Mouse (Mus musculus) hindbrain, embryonic 10.5 days (tissue): ENCODE data around the gene Bola3. TPM values are rescaled to one million over a fixed set of nuclear protein-coding genes. Genes with fewer than 3 reads are reported as not detected.

Experiments used
- DNase-seq: peaks from one replicate; pipeline ENCODE4 v3.0.0-alpha.2; 2017; ENCODE audit warnings: low spot score
- H3K27ac ChIP-seq: fragments of 300-500 bp; sonication (generic); 2 replicates; pipeline ENCODE4 v1.5.1; 2016; ENCODE audit warnings: mild to moderate bottlenecking, moderate library complexity
- H3K27me3 ChIP-seq: fragments of 300-500 bp; sonication (generic); 2 replicates; pipeline ENCODE4 v1.6.1; 2016; ENCODE audit warnings: mild to moderate bottlenecking; ENCODE audit not compliant: poor library complexity, insufficient read depth, severe bottlenecking
- H3K36me3 ChIP-seq: fragments of 300-500 bp; sonication (generic); 2 replicates; pipeline ENCODE4 v1.6.1; 2016; ENCODE audit warnings: mild to moderate bottlenecking, moderate library complexity
- H3K4me1 ChIP-seq: fragments of 300-500 bp; sonication (generic); replicated peaks from 2 replicates; pipeline ENCODE4 v1.6.1; 2016; ENCODE audit warnings: mild to moderate bottlenecking
- H3K4me3 ChIP-seq: fragments of 300-500 bp; sonication (generic); 2 replicates; pipeline ENCODE4 v1.5.1; 2016; ENCODE audit warnings: mild to moderate bottlenecking, moderate library complexity
- H3K9me3 ChIP-seq: fragments of 300-500 bp; sonication (generic); 2 replicates; pipeline ENCODE4 v1.6.1; 2016; ENCODE audit warnings: mild to moderate bottlenecking, moderate library complexity
- WGBS: fragments of 180-500 bp; shearing (Covaris S2); methylation state at CpG from one replicate; pipeline ENCODE4 v1.1.7; 2016; 5-methylcytosine and 5-hydroxymethylcytosine counted together
- polyA plus RNA-seq: library from polyadenylated mRNA; unstranded; fragments of >200 nt; fragmentation: Nextera tagmentation; extraction: Ambion mirVana; gene quantifications from 2 replicates; pipeline ENCODE4 v1.2.1, GENCODE M21; 2016

Gene Bola3
- polyA plus RNA-seq = 138 and 158 TPM in 2 replicates

DNA sequence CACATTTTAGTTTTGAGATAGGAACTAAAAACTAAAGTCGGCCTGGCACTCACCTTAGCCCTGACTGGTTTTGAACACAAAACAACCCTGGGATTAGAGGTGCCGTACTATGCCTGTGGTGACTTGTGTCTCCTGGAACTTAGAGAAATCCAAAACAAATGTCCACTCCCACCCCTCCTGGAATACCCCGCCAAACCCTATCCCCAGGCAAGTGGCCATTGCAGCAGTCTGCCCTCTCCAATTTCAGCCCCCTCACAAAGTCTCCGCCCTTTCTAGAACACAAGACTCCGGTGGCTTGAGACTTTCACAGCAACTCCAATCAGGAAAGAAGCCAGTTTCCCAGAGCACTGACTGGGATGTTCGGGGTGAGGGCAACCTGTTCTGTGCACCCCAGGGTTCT, at the start of gene Bola3:
Gene Bola3, plus strand, starts transcription at position 275 of the 400 bp plus-strand sequence.
- no peak for DNase-seq
- Histone ChIP-seq H3K36me3 (peaks cover 38% of the 10 kb centered on the region), H3K9me3 (no peaks in the 10 kb centered on the region), H3K27me3 (no peaks in the 10 kb centered on the region), H3K4me1 (peaks cover 24% of the 10 kb centered on the region), H3K4me3 (peak within 1 kb of the TSS; percentile 92), H3K27ac (peak within 1 kb of the TSS; percentile 97)
- 31% methylated on average over 6 of the region's 6 CpGs for WGBS

DNA sequence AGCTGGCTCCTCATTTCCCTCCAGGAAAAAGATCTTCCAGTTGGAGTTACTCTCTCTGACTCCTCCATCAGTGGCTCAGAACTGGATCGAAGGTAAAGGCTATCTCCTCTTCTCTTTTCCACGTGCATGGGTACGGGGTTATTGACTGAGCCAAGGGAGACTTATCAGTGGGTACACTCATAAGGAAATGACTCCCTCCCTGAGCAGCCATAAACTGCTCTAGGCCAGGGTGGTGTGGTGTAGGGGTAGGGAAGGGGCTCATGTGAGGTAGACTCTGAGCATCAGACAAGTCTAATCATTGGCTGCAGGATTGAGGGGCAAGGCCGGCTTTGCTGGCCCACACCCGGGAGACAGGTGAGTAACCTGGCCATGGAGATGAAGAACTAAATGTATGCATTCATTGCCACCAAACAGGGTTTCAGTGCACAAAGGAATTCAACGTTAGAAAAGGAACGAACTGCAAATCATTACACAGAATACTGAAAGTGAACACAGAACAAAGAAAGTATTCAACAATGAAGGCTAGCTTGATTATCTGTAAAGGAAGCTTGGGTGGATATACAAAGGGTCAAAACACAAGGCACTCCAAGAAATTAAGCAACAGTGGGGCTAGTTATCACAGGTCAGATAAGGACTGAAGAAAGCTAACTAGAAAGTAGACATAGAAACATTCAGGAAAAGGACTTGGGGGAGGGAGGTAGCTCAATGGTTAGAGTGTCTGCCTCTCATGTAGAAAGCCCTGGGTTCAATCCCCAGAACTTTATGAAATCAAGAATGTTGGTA, 48.3 kb upstream of the Bola3 start:
- WGBS = 86% methylated on average over 7 of the region's 7 CpGs
- no peak overlapping the region for H3K4me3 ChIP-seq
- H3K27me3 ChIP-seq = no peaks in the 10 kb centered on the region
- no peak for DNase-seq
- no peaks in the 10 kb centered on the region for H3K9me3 ChIP-seq
- H3K27ac ChIP-seq = no peak overlapping the region
- H3K4me1 ChIP-seq = peaks cover 9% of the 10 kb centered on the region
- peaks cover 23% of the 10 kb centered on the region for H3K36me3 ChIP-seq

DNA sequence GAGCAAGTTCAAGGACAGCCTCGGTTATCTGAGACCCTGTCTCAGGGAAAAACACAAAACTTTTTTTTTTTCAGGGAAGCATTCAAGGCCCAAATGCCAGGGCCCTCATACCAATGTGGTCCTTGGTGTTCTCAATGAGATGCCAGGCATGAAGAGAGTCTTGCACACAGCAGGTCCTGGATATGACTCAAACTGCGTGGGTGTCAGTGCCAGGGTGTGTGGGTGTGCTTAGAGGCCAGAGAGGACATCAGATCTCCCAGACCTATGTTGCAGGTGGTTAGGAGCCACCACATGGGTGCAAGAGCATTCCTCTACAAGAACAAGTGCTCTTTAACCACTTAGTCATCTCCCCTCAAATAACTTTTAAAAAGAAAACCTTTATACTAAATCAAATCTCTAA, 47.7 kb upstream of the Bola3 start:
- Histone ChIP-seq H3K27ac (no peak overlapping the region), H3K4me3 (no peak overlapping the region), H3K36me3 (peaks cover 30% of the 10 kb centered on the region), H3K9me3 (no peaks in the 10 kb centered on the region), H3K27me3 (no peaks in the 10 kb centered on the region), H3K4me1 (peaks cover 8% of the 10 kb centered on the region)
- 79% methylated on average over 2 of the region's 2 CpGs for WGBS
- no peak for DNase-seq

DNA sequence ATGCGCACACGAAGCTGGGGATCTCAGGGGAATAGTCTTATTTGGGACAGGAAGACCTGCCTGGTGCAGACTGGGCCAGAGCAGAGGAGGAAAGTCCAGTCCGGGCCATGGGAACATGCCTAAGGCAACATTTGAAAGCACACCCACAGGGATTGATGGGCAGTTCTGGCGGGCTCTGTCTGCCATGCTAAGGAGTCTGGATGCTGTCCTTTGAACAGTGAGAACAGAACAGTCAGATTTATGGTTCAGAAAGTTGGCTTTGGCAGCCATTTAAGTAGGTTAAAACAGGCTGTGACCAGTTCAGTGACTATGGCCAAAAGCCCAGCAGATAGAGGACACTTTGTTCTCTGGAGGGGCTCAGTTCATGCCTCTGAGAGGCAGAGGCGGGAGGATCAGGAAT, 46.7 kb upstream of the Bola3 start:
- Histone ChIP-seq H3K27ac (no peak overlapping the region), H3K36me3 (peaks cover 39% of the 10 kb centered on the region), H3K27me3 (no peaks in the 10 kb centered on the region), H3K4me1 (no peaks in the 10 kb centered on the region), H3K4me3 (no peak overlapping the region), H3K9me3 (no peaks in the 10 kb centered on the region)
- 84% methylated on average over 5 of the region's 5 CpGs for WGBS
- no peak for DNase-seq

DNA sequence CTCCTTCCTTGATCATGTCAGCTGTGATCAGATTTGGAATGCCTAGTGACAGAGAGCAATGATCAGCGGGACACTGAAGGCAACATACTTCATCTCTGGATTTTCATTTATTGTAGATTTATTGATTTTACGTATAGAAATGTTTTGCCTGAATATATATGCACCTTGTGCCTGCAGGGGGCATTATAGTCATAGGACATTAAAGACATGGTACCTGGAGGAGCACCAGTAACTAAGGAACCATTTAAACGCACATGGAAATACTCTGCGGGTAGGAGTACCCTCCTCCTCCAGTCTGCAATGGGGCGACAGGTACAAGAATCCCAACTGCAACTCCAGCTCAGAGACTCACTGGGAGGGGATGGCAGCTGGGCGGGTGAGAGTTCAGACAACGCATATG, 39.9 kb upstream of the Bola3 start:
- WGBS = 94% methylated on average over 7 of the region's 7 CpGs
- no peaks in the 10 kb centered on the region for H3K4me1 ChIP-seq
- H3K9me3 ChIP-seq = no peaks in the 10 kb centered on the region
- no peaks in the 10 kb centered on the region for H3K27me3 ChIP-seq
- no peak overlapping the region for H3K27ac ChIP-seq
- H3K36me3 ChIP-seq = peaks cover 98% of the 10 kb centered on the region
- H3K4me3 ChIP-seq = no peak overlapping the region
- no peak for DNase-seq

DNA sequence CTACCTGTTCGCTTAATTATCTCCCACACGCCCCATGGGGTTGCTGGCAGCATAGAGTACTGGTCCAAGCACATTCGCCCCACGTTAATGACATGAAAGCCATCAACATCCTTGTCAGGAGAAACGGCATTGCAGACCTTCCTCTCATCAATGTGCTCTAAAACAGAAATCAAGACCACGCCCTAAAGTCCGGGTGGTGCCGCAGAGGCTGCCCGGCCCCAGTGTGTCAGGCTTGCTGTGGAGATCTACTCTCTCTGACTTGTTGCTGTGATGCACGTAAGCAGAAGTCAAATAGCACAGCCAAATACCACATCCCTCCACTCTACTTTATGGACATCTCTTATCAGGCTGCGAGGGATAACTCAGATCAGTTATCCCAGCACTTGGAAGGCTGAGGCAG, 37.7 kb upstream of the Bola3 start:
- peaks cover 9% of the 10 kb centered on the region for H3K4me1 ChIP-seq
- no peak overlapping the region for H3K4me3 ChIP-seq
- H3K9me3 ChIP-seq = no peaks in the 10 kb centered on the region
- no peak for DNase-seq
- 94% methylated on average over 11 of the region's 11 CpGs for WGBS
- no peak overlapping the region for H3K27ac ChIP-seq
- H3K36me3 ChIP-seq = peaks cover 79% of the 10 kb centered on the region
- H3K27me3 ChIP-seq = no peaks in the 10 kb centered on the region

DNA sequence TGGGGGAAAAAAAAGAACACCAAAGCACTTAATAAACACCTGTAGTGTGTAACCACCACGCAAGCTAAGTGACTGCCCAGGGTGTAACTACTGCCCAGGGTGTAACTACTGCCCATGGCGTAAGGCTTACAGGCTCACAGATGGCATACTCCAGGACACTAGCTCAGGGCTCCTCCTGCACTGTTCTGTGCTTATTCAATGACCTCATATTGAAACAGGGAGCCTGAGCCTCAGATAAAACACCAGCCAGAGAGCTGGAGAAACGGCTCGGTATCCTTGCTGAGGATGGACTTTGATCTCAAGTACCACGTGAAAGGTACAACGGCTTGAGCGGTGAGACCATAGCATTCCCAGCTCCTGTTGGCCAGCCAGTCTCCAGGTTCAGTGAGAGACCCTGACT, 36.9 kb upstream of the Bola3 start:
- DNase-seq = no peak
- WGBS = 96% methylated on average over 7 of the region's 7 CpGs
- Histone ChIP-seq H3K27ac (no peak overlapping the region), H3K36me3 (peaks cover 70% of the 10 kb centered on the region), H3K27me3 (no peaks in the 10 kb centered on the region), H3K4me1 (peaks cover 16% of the 10 kb centered on the region), H3K9me3 (no peaks in the 10 kb centered on the region), H3K4me3 (no peak overlapping the region)

DNA sequence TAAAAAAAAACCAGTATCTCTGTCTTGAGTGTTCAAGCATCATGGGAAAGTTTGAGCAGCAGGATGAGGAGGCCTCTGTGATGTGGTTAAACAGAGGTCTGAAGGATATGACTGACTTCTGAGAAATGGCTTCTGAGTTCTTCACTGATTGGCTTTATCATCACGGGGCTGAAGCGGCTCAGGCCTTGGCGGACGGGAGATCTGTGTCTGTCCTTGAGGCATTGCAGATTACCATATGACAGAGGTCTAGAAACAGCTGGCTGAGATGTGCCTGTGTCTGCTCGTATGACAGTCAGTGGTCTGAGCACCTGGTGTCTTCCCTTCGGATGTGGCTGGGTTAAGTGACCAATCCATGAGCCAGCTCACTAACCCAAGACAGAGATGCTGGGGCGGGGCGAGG, 36.4 kb upstream of the Bola3 start:
- Histone ChIP-seq H3K27ac (no peak overlapping the region), H3K4me3 (no peak overlapping the region), H3K36me3 (peaks cover 65% of the 10 kb centered on the region), H3K4me1 (peaks cover 16% of the 10 kb centered on the region), H3K9me3 (no peaks in the 10 kb centered on the region), H3K27me3 (no peaks in the 10 kb centered on the region)
- DNase-seq = no peak
- 92% methylated on average over 8 of the region's 8 CpGs for WGBS

DNA sequence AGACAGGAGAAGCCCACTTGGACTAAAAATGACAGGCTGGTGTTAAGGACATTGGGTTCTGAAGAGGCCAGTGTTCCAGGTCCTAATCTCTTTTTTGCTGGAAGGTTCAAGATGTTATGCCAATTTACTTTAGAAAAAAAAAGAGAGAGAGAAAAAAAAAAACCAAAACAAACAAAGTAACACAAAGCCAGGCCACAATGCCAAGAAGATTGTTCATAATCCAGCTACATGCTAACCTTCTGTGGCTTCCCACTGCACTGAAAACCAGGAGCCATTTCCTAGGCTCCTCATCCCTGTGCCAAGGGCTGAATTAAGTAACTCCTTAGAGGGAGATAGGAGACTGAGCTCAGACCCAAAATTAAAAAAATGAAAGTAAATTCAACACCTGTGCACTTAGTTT, 33.7 kb upstream of the Bola3 start:
- no peak for DNase-seq
- Histone ChIP-seq H3K27ac (no peak overlapping the region), H3K27me3 (no peaks in the 10 kb centered on the region), H3K9me3 (no peaks in the 10 kb centered on the region), H3K4me3 (no peak overlapping the region), H3K36me3 (peaks cover 38% of the 10 kb centered on the region), H3K4me1 (peaks cover 16% of the 10 kb centered on the region)

DNA sequence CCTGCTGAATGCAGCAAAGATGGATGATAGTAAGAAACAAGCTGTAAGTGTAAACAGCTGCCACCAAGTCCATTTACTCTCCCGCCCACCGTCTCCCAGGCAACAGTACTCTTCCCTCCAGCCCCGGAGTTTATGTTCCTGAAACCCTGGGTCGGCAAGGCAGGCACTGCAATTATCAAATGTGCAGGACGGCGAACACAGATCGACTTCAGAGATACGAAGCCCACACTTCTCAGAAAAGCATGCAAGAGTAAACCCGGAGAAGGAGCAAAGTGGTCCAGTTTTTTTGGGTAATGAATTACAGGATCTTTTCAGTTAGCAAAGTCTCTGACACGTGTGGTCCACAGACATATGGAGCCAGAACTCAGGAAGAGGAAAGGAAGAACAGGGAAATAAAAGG, 32.9 kb upstream of the Bola3 start:
- peaks cover 30% of the 10 kb centered on the region for H3K36me3 ChIP-seq
- peak overlapping the region; percentile 90 for H3K4me3 ChIP-seq
- 12% methylated on average over 10 of the region's 10 CpGs for whole genome bisulfite sequencing
- no peaks in the 10 kb centered on the region for H3K9me3 ChIP-seq
- peaks cover 16% of the 10 kb centered on the region for H3K4me1 ChIP-seq
- DNase-seq = peak; percentile 54
- no peak overlapping the region for H3K27ac ChIP-seq
- H3K27me3 ChIP-seq = no peaks in the 10 kb centered on the region

DNA sequence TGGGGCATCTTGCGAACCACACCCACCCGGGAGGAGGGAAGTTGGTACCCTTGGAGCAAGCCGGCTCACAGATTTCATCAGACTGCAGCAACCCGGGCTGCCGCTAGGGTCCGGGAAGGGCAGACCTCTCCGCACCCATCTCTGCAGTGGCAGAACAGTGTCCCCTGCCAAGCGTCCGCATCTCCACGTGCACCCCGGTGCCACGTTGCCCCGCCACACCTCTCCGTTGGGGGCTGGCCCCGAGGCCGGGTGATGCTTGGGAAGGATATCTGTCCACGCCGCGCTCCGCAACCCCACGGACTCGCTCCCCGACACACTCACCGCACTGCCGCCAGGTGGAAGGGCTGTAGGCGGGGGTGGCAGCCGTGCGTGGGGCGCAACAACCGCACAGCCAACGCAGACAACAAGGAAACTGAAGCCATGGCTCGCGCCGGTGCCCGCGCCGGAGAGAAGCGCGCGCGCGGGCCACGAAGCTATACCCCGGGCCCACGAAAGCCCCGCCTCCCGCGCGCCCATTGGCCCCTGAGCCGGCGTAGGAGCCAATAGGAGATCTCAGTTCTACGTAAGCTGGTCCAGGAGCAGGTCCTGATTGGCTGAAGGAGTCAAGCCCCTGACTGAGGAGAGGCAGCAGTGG, 31.7 kb upstream of the Bola3 start:
- H3K36me3 ChIP-seq = peaks cover 18% of the 10 kb centered on the region
- under 1% methylated on average over 52 of the region's 52 CpGs for WGBS
- DNase-seq = peak; percentile 90
- H3K4me1 ChIP-seq = peaks cover 16% of the 10 kb centered on the region
- peak overlapping the region; percentile 95 for H3K27ac ChIP-seq
- peak overlapping the region; percentile 90 for H3K4me3 ChIP-seq
- no peaks in the 10 kb centered on the region for H3K9me3 ChIP-seq
- H3K27me3 ChIP-seq = no peaks in the 10 kb centered on the region

DNA sequence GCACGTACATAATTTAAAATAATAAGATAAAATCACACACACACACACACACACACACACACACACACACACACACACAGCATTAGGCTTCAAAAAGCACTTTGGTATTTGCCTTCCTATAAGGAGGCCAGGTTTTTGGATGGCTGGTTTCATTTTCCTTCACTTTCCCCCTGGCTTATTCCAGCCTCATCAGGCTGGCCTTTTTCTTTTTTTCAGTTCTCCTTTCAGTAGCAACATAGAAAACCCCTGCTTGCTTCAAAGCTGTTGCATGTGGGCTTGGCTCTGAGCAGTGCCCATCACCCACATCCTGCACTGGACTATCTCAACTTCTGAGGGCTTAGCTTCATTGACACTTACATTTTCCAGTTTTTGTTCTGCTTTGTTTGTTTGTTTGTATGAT, 27.0 kb upstream of the Bola3 start:
- Histone ChIP-seq H3K27me3 (no peaks in the 10 kb centered on the region), H3K36me3 (no peaks in the 10 kb centered on the region), H3K27ac (no peak overlapping the region), H3K4me1 (peaks cover 14% of the 10 kb centered on the region), H3K4me3 (no peak overlapping the region), H3K9me3 (no peaks in the 10 kb centered on the region)
- DNase-seq = no peak
- WGBS = 76% methylated on average over 1 of the region's 1 CpGs

DNA sequence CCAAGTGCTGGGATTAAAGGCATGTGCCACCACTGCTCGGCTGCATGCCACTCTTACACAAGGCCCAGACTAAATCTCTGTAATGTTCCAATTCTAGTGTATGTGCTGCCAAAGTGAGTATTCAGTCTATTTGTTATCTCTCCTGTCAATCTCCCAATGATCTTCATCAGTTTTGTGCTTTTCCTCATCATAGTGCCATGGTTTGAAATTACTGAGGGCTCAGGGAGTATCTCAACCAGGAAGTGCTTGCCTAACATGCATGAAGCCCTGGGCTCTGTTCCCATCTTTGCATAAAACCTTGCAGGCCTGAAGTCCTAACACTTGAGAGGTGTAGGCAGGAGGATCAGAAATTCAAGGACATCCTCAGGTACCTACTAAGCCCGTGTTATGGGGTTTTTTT, 26.2 kb upstream of the Bola3 start:
- Histone ChIP-seq H3K4me3 (no peak overlapping the region), H3K9me3 (no peaks in the 10 kb centered on the region), H3K27me3 (no peaks in the 10 kb centered on the region), H3K36me3 (no peaks in the 10 kb centered on the region), H3K4me1 (peaks cover 19% of the 10 kb centered on the region), H3K27ac (no peak overlapping the region)
- DNase-seq = no peak
- 74% methylated on average over 2 of the region's 2 CpGs for WGBS
